Mouse (Mus musculus): ENCODE measurements around the gene Cux1. TPM values are rescaled to one million over a fixed set of nuclear protein-coding genes. Genes with fewer than 3 reads are reported as not detected.

Cux1 gene
- total RNA-seq, 2 experiments from 2014 or later, result 99.9 to 105 TPM

DNA sequence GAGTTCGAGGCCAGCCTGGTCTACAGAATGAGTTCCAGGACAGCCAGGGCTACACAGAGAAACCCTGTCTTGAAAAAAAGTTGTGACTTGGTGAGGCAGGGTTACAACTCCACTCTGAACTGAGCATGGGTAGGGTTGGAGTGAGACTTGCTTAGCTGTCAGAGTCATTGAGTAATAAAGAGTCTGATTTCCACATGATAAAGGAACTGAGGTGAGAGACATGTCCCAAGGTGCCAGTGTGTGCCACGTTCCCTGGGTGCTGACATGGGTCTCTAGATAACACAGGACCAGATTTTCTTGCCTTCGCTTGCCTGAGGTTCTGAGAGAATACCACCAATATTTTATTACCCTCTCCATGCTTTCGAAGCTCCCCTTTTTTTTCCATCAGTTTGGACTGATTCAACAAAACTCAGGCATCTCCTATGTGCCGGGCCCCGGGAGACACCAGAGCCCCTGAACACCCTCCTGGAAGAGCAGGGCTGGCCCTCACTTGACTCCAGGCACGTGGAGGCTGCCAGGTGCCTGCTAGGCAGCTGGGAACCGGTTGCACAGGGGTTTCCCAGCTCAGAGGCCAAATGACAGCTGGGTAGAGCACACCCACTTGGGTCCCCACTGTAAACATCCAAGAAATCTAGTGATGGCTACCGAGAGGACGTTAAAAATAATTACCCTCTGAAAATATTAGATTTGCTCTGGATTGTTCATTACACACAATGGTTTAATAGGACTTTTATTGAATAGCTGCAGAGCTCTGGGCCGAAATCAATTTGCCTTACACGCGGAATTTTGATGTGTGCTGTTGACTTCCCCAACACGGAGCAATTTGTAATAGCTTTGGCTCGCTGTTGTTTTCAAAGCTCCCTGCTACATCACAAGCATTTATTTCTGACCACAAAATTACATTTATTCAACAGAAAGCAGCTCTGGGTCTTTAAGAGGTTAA lies 164.4 kb downstream of the Cux1 start:
- DNase-seq (ENCODE audit: low spot score), result no peak
- intact Hi-C loops (cut with DNase I), result no loop called here

DNA sequence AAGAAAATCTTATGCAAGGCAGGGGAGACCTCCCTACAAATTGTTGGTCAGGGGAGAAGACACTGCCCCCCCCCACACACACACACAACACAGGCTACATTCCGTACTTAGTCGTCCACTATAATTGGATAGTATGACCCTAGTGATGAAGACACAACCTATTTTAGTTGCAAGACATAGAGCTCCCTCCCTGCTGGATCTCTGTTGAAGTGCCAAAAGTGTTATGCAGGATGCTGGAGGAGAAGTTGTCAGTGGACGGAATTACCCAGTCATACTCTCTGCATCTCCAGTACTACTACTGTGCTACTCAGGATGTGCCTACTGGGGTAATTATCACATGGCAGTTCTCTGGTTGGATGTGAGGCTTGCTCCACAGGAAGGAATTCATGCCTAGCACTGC lies 168.6 kb downstream of the Cux1 start:
- intact Hi-C loops (cut with DNase I), result no loop called here
- DNase-seq (ENCODE audit: low spot score), result no peak

DNA sequence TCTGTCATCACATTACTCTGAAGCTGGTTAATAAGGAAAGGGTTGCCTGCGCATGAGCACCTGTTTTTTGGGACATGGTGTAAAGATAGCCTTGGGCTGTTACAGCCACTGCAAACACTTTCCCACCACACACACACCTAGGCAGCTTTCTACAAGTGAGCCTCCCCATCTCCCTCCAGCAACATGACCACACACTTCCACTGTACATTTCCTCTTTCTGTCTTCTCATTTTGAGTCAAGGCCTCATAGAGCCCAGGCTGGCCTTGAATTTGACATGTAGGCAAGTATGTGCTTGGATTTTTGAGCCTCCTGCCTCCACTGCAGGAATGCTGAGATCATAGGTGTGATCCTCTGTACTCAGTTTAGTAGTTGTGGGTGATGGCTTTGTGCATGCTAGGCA lies 170.6 kb downstream of the Cux1 start:
- intact Hi-C loops (cut with DNase I), result no loop called here
- DNase-seq (ENCODE audit: low spot score), result no peak

DNA sequence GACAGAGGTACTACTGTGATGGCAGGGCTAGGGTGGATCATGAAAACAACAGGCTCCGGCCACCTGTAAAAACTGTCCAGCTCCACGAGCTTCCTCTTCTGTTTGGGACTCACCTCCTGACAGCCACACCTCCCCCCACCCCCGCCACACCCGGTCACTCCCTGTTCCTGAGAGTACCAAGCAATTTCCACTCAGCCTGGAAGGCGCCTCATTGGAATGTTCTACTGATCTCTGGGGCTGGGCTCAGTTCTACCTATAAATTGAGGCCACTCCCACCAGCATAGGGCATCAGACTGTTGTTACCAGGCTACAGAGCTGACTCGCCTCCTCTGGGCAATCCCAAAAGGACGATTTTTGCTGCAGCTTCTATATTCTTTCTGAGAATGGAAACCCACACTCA lies 171.0 kb downstream of the Cux1 start:
- no peak for DNase-seq (ENCODE audit: low spot score)

DNA sequence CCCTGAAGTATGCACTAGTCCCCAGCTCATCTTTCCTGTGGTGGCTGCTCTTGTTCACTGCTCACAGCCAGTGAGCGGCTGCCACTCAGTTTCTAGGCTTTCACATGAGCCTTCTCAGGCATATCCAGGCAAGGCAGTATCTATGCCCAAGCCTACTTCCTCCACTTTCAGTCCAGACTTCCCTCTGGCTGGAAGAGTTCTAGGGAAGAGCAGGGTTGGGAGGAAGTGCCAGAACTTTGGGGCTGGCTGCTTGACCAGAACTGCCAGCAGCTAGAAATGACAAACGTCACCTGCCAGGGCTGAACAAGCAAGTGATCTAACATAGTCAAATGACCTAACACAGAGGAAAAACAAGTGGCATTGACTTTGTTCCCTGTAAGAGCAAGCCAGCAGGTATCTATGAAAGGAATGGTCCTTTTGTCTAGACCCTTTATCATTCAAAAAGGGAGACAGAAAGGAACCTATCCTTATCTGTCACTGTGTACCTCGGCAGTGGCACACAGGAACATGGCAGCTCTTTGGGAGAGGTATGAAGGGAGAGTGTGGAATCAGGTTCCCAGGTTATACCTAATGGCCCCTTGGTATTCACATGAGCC lies 171.6 kb downstream of the Cux1 start:
- intact Hi-C loops (cut with DNase I), result no loop called here
- DNase-seq (ENCODE audit: low spot score), result no peak

More for the DNA sequence above, 171.0 kb downstream of the Cux1 start:
- intact Hi-C loops (cut with DNase I), result no loop called here

DNA sequence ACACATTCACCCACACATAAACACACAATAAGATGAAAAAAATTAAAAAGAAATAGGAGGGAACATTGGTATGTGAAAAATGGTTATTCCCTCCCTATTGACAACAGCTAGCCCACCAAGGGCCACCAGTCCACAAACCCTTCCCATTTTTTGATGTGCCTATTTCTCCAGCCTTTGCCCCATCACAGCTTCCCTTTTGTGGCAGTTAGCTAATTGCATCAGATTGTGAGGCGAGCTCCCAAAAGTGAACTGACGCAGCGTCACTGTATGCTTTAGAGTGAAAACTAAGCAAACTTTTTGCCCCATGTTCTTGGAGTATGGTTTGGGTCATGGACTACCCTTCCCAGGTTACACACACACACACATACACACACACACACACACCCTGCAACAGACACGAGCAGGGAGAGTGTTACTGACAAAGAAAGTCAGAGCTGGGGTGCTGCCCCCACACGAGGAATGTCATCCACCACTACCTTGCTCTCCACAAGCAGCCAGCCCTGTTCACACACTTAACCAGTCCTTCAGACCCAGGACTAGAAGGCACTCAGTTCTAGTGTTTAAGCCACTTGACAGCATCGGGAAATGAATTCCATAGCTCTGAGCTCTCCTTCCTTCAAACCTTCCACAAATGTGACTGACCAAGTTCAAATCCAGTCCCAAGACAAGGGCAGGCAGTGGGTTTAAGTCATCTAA lies 172.6 kb downstream of the Cux1 start:
- no peak for DNase-seq (ENCODE audit: low spot score)
- intact Hi-C loops (cut with DNase I), result loop anchor here (5.0 kb wide), 1 partner anchor 173 kb away; the partner anchor contains the start of gene Cux1

DNA sequence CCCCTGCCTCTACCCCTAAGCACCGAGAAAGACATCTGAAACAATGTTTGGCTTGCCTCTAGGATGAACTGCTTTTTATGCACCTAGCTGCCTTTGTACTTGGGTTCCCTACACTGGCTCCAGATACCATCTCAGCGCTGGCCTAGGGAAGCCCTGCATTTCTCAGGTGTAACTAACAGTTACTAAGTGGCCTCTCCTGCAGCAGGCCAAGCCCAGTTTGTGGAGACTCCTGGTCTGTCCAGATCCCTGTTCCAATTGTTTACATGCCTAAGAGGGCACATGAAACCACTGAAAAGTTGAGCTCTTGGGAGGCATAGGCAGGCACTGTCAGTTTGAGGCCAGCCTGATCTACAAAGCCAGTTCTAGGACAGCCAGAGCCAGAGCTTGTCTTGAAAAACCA lies 173.7 kb downstream of the Cux1 start:
- no peak for DNase-seq (ENCODE audit: low spot score)
- intact Hi-C loops (cut with DNase I), result loop anchor here (5.0 kb wide), 1 partner anchor 174 kb away; the partner anchor contains the start of gene Cux1

DNA sequence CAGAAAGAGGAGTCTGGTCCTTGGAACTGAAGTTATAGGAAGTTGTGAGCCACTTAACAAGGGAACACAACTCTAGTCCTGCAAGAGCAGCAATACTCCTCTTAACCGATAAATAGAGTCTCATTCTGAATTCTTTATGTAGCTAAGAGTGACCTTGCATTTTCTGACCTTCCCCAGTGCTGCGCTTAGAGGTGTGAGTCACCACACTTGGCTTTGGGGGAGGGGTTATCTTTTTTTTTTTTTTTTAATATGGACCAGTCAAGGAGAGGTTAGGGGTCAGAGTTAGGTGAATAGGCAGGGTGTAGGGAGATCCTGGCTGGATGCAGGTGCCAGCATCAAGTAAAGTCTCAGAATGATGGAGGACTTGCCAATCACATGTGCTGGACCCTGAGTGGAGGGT lies 180.5 kb downstream of the Cux1 start:
- DNase-seq (ENCODE audit: low spot score), result no peak
- intact Hi-C loops (cut with DNase I), result no loop called here

DNA sequence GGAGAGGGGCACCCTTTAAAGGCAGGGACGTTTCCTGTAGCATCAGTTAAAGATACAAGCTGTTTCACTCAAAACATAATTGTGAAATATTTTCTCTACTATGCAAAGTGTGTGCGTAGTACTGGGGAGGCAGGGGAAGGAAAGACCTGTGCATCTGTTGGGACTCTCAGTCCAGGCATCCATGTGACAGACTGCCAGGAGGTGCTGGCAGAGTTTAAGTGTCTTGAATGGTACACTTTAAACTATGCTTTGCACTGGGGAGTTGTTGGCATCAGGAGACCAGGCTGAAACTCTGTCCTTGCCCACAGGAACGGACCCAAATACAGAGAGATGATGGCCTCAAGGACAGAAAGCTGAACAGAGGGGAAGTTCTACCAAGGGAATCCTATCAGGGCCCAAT lies 182.1 kb downstream of the Cux1 start:
- intact Hi-C loops (cut with DNase I), result no loop called here
- no peak for DNase-seq (ENCODE audit: low spot score)

DNA sequence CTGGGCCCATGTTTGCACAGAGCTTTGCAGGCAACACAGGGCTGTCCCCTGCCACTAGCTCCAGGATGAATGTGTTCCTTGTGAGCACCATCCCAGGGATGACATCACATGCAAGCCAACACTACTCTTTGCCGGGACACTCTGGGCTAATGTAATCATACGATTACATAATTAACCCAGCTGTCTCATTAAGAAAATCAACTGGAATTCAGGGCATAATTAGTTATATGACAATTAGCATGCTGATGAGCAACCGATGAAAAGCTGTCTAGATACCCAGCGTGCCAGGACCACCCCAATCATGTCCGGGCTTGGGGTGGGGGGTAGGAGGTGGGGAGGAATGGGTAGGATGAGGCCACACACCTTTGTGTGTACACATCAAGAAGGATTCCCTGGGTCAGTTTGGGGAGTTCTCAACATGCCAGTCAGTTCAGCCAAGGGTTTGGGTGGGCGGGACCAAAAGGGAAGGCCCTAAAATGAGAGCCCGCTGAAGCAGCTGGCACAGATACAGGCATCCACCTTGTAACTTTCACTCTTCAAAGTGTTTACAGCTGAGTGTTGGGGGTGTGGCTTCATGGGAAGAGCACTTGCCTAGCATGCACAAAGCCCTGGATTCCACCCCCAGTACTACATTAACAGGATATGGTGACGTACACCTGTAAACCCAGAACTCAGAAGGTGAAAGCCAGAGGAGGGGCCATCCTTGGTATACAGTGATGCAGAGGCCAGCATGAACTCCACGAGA lies 184.9 kb downstream of the Cux1 start:
- intact Hi-C loops (cut with DNase I), result no loop called here

DNA sequence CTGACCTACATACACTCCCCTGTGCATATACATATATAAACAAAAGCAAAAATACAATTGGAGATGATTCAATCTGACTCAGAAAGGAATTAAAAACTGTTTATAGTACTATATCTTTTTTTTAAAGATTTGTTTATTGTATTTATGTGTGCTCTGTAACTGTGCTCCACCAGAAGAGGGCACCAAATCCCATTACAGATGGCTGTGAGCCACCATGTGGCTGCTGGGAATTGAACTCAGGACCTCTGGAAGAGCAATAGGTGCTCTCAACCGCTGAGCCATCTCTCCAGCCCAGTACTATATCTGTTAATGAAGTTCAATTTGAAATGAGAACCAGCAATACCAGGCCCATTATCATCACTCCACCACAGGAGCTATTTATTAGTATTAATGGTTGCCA lies 187.9 kb downstream of the Cux1 start:
- no peak for DNase-seq (ENCODE audit: low spot score)
- intact Hi-C loops (cut with DNase I), result no loop called here

More for the DNA sequence above, 184.9 kb downstream of the Cux1 start:
- no peak for DNase-seq (ENCODE audit: low spot score)

DNA sequence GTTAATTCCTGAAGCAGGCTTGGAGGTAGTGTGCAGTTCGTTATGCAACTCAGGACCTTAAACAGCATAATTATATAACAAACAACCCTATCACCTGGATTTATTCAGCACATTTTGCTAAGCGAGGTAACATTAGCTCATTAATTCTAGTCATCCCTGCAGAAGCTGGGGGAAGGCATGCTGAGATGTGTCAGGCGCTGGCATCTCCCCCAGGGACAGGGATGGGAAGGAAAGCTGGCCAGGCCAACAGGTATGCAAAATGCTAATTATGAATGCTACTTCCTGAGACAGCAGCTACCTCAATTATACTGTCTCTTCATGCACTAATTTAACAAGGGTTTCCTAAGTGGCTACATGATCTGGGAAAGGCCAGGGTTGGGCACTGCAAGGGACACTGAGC lies 190.2 kb downstream of the Cux1 start:
- intact Hi-C loops (cut with DNase I), result no loop called here
- DNase-seq (ENCODE audit: low spot score), result no peak

DNA sequence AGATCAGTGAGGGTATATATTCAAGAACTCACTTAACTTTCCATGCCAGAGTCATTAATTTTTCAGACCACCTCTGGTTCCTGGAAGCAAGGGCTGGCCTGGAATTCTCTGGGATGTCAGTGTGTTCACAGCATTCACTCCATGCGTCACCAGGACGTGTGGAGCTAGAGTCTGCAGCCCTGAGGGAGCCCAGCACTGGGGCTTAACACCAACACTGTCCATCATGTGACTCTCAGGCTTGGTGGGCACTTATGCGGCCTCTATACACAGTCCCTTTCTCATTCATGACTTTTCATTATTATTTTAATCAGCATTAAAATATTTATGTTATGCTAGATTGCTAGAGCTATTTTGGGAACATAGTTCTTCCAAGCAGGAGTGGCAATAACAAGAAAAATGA lies 191.9 kb downstream of the Cux1 start:
- no peak for DNase-seq (ENCODE audit: low spot score)
- intact Hi-C loops (cut with DNase I), result no loop called here

DNA sequence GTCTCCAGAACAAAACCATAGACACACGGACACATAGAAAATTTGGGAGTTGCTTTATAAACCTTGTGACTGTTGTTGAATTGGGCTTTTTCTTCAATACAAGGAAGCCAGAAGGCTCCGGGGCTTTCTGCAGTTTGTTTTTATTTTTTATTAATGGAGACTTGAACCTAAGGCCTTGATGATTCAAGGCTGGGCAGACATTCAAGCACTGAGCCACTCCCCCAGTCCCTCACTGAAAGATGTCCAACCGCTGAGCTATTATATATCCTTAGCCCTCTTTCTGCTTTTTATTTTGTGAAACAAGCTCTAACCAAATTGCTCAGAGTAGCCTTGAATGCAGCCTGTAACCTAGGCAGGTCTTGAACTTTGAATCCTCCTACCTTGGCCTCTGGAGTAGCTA lies 195.0 kb downstream of the Cux1 start:
- no peak for DNase-seq (ENCODE audit: low spot score)
- intact Hi-C loops (cut with DNase I), result no loop called here

DNA sequence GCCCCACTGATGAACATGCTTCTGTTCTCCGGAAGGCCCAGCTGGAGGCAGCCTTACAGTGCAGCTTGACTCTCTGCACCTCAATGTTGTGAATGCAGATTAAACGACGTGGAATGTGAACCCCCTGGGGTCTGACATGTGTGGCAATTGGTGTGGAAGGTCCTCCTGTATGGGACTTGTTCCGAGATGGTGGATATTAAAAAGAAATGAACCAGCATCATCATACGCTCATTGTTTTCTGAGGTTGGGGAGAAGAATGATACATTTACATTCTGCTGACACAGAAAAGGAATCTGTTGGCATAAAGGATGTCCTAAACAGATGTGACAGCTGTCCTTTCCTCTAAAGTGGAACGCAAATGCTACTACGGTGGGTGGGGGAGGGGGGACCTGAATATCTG lies 203.9 kb downstream of the Cux1 start:
- no peak for DNase-seq (ENCODE audit: low spot score)
- intact Hi-C loops (cut with DNase I), result no loop called here

DNA sequence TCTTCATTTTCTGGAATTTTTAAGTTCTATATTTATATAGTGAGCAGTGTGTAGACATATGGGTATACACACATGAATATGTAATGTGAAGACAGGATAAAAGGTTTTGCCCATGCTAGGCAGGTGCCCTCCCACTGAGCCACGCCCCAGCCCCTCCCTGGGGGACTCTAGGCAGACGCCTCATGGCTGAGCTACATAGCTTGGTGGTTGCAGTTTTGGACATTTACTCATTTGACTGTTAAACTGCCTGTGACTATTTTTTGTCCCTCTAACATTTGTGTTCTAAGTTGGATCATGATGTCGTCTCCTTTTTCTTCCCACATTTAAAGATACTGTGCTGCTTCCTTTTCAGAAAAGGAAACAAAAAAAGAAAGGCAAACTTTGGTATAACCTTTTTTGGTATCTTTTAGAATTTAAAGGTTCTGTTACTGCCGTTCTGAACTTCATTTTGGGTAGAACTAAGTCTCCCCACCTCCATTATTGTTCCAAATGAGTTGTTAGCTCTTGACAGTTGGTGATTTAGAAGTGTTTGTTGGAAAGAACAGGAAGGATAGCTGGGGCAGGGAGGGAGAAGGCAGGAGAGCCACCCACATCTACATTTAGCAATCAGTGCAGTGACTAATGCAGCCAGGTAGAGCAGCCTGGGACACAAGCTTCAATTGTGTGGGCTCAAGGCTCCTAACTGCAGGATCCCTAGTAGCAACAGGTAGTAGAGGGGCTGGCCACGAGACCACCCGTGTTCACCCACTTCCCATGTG lies 204.6 kb downstream of the Cux1 start:
- intact Hi-C loops (cut with DNase I), result no loop called here
- DNase-seq (ENCODE audit: low spot score), result no peak

DNA sequence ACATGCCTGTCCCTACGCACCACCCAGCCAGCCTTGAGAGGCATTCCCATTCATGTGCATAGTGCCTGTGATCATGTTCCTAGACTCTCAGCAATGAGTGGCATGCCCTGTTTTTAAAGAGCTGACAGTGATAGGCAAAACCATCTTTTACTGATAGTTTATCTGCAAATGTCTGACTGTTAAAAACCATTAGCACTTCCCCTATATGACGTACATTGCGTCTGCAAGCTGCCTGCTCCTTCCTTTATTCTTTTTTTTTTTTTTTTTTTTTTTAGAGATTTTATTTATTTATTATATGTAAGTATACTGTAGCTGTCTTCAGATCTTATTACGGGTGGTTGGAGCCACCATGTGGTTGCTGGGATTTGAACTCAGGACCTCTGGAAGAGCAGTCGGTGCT lies 205.3 kb downstream of the Cux1 start:
- intact Hi-C loops (cut with DNase I), result no loop called here
- no peak for DNase-seq (ENCODE audit: low spot score)

DNA sequence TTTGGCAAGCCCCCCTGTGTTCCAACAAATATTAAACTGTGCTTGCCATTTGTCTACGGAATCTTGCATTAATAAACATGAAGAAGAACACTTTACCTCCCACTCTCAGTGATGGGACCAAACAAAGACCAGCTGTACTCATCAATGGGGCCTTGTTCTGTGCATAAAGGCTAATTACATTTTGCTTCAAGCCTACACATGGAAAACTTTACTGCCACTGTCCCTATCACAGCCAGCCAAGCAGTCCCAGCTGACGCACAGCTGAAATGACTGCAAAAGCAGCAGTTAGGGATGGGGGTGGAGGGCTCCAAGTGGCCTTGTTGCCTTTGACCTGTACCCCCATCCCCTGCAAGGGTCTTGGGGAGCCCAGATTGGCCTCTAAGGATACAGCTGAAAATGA lies 210.1 kb downstream of the Cux1 start:
- intact Hi-C loops (cut with DNase I), result no loop called here
- no peak for DNase-seq (ENCODE audit: low spot score)

DNA sequence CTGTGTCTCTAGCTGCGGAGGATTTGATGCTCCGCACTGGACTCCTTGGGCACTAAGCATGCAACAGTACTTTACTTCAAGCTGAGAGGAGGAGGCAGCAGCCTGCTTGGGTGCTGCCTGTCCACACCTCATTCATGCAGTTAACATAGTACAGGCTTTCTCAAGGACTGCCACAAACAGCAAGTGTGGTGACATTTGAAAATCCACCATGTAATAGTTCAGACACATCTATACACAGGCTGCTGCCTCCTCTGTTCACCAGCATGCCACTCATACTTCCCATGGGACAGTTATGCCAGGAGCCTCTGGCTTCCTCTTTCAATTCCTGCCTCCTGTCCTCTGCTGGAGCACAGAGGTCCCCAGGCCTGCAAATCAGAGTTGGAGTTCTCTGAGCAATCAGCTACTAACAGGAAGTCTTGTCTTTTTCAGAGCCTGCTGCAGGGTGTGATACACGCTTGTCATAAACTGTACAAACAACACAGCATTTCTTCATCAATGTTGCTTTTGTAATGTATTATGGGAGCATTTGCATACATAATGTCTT lies 211.6 kb downstream of the Cux1 start:
- intact Hi-C loops (cut with DNase I), result no loop called here
- DNase-seq (ENCODE audit: low spot score), result no peak

Measured in heart, postnatal 25 days (tissue).